Mouse (Mus musculus): ENCODE measurements around the gene Zfp185.
A peak's percentile ranks its signal among the peaks of the same experiment; 100 is the strongest.

Gene Zfp185

DNA sequence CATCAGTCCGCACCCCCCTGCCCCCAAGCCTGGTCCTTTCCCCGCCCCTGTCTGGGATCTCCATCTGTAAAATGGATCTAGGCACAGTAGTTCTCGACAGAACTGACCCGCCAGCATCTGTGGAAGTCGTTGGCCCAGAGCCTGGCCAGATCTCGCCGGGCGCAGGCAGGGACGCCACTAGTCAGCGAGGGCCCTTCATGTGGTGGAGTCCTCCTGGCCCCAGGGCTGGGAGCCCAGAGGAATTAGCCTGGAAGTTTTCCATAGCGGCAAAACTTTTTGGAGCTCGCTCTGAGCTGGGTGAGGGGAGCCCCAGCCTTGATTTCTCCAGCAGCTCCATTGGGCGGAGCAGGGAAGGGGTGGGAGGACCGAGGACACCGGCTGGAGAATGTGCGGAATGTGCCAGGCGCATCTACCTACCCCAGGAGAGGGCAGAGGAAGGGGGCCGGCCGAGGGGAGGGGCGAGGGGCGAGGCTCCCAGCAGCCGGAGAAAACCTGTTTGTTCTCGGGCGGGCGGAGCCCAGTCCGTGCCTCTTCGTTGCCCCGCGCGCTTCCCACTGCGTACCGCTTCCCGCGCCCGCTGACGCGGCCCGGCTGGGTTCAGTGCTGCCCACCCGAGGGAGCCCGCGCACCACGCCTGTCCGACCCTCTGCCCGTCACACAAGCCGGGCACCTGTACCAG is at the start of gene Zfp185:
TSS of gene Zfp185 (plus strand) at position 499 of the 679 bp plus-strand sequence.
- peak in 1 of 2 experiments; percentile 66 for DNase-seq (ENCODE audit: low spot score in 2 of 2)

DNA sequence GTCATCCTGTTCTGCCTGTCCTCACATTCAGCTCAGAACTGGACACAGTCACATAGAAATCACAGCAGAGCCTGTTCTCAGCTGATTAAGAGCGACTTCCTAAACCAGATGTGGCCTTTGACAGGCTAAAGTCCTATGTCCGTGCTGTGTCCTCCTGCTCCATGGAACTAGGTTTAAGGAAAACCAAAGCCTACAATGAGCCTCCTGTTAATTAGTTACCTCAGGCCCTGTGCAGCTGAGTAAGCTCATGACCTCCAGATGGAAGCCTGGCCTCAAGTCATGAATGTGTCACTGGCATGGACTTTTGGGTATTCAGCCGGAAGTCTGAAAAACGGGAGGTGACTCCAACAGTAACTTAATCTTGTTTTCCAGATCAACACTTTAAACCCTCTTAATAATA is 33.7 kb upstream of the Zfp185 start:
- DNase-seq (ENCODE audit: low spot score in 2 of 2): no peak

GRCm38 (mm10) chrX:72956486-72956885 is 30.7 kb upstream of the Zfp185 start:
- DNase-seq (ENCODE audit: low spot score in 2 of 2): no peak

GRCm38 (mm10) chrX:72960431-72960830 is 26.7 kb upstream of the Zfp185 start:
- no peak for DNase-seq (ENCODE audit: low spot score in 2 of 2)

DNA sequence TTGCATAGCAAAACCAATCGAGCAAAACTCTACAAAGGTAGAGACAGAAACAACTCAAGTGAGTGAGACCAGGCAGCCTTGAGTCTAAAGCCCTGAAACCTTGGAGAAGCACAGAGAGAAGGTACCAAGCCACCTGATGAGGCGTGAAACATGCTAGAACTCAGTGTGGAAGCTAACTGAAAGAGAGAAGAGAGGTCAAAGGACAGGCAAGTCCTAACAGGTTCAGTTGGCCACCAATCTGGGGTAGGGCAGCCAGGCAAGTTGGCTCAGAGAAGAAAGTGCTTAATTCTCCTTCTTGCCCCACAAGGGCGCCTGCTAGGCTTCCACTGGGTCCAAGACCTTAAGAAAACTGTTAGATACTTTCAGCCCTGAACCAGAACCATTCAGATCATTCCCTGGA is 25.6 kb upstream of the Zfp185 start:
- DNase-seq (ENCODE audit: low spot score in 2 of 2): no peak

- no peak for DNase-seq (ENCODE audit: low spot score in 2 of 2)
Measured at GRCm38 (mm10) chrX:72962743-72963142, 24.4 kb upstream of the Zfp185 start.

DNA sequence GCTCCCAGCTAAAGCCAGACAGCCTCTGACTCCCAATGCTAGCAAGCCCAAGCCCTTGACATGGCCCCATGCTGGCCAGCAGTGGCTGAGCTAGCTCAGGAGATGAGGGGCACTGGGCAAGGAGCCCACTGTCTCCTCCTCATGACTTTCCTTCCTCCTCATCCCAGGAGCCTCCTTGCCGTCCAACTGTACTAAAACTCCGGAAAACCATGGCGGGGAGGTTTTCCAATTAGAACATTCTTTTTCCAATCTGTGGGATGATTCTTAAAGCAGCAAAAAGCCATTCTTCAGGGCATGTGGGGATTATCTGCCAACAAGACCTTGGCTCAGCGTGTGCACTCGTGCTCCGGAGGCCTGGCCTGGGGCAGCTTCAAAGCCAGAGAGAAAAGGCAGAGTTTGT is 4.3 kb upstream of the Zfp185 start:
- DNase-seq (ENCODE audit: low spot score in 2 of 2): no peak

DNA sequence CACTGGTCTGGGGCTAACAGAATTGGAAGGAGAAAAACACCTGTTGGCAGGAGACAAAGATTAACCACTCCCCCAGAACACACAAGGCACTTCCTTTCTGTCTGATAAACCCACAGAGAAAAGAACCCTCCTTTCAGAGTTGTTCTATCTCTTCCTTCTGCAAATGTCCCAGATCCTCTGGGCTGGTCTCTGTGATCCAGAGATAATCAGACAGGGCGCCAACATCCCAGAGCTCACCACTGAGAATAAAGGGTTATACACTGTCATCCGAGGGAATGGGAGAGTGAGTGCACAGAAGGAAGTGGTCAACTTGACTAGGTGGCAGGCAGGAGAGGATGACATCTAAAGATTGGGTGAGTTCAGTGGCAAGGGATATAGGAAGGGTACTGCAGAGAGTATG is 1.5 kb upstream of the Zfp185 start:
- peak in 1 of 2 experiments; percentile 52 for DNase-seq (ENCODE audit: low spot score in 2 of 2)

- DNase-seq (ENCODE audit: low spot score in 2 of 2): peak in 1 of 2 experiments; percentile 56
Measured at GRCm38 (mm10) chrX:72987520-72987905, 374 bp downstream of the Zfp185 start.

GRCm38 (mm10) chrX:72988431-72988830 is 1.3 kb downstream of the Zfp185 start:
- no peak for DNase-seq (ENCODE audit: low spot score in 2 of 2)

- no peak for DNase-seq (ENCODE audit: low spot score in 2 of 2)
Measured at GRCm38 (mm10) chrX:72990581-72990980, 3.4 kb downstream of the Zfp185 start.

GRCm38 (mm10) chrX:72992291-72992919 is 5.3 kb downstream of the Zfp185 start:
- DNase-seq (ENCODE audit: low spot score in 2 of 2): no peak

- no peak for DNase-seq (ENCODE audit: low spot score in 2 of 2)
Measured at GRCm38 (mm10) chrX:72995542-72995941, 8.4 kb downstream of the Zfp185 start.

DNA sequence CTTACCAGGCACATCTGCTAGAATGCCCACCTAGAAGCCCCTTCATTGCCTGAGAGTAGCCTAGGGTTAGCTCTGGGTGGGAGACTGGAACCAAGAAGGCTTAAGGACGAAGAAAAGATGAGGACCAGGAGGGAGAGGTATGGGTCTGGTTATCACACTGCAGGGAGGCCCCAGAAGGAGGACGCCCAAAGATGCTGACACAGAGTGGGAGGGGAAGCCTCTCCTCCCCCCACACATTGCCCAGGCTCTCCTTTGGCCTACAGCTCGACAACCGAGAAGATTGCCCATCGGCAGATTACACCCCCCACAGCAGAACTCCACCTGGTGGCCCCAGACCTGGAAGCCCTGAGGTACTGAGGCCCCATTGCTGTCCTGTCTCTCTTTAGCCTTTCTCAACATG is 16.0 kb downstream of the Zfp185 start:
- DNase-seq (ENCODE audit: low spot score in 2 of 2): no peak

- no peak for DNase-seq (ENCODE audit: low spot score in 2 of 2)
Measured at GRCm38 (mm10) chrX:73005678-73006077, 18.5 kb downstream of the Zfp185 start.

DNA sequence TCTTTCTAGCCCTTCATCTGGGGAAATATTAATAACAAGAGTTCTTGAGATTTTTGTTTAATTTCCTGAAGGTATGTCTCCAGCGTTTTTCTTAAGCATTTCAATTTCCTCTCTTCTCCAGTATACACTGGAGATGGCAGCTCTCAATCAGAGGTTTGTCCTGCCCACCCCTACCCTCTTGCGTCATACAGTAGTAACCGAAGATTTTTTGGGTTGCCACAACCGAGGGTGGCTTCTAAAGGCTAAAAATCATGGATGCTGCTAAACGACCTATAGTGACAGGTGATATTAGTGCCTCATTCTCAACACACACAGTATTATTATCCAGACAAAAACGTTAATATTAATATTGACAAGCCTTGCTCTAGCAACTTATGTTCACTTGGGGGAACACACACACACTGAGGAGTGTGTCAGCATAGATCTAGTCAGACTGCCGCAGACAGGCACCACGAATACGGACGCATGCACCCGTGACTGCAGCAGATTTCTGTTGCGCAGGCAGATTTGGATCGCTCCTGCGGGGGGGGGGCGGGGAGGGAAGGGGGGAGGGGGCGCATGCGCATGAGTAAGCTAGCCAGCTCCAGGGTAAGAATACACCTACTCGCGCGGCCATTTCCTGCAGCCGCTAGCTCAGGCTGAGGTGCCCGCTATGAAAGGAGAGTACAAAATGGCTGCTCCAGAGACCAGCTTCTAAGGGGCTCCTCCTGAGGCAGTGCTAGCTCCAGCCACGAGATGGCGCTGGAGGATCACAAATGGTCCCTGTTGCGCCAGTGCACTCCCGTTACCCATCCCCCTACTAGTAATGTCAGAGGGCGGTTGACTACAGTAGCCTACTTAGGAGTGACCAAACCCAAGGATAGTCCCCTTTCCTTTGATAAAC is 20.7 kb downstream of the Zfp185 start:
- DNase-seq (ENCODE audit: low spot score in 2 of 2): peak; percentile 87 to 94

DNA sequence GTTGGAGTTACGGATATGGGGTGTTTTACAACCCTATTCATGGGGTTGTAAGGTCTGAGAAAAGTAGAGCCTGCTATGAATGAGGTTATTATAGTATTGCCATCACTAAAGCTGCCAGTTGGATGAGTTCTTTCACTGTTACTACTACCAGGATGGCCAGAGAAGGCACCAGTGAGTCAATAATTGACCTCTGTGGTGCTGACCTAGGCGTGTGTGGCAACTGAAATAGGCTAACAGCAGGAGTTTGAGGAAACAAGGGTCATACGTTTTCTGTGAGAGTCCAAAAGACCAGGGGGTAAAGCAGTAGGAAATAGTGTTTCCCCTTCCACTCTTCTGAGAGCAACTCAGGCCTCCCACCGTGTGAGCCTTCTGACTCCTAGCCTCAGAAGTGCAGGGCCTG is 25.7 kb downstream of the Zfp185 start:
- DNase-seq (ENCODE audit: low spot score in 2 of 2): no peak

- DNase-seq (ENCODE audit: low spot score in 2 of 2): no peak
Measured at GRCm38 (mm10) chrX:73037003-73037402, 49.9 kb downstream of the Zfp185 start, which contains the start of gene Pnma5. Pnma5 (minus strand) TSS chrX:73037103.

- DNase-seq (ENCODE audit: low spot score in 2 of 2): no peak
Measured at GRCm38 (mm10) chrX:73038831-73039230, 51.7 kb downstream of the Zfp185 start.

DNA sequence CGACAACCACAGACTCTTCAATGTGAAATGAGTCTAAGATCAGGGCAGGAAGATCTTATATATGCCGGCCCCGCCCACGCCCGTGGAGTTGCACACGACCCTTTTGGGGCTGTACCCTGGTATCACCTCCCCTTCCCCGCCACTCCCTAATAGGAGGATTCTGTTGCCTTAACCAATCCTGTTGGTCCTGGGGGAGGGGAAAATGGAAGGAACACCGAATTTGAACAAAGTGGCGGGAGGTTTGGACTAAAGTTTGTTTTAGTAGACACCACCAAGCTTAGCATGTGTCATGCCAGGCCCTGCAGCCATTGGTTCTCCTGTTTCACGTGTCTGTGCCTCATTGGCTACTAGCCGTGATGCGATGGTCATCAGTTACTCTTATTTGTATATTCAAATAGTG is 52.5 kb downstream of the Zfp185 start:
- DNase-seq (ENCODE audit: low spot score in 2 of 2): no peak

- DNase-seq (ENCODE audit: low spot score in 2 of 2): peak; percentile 85 to 94
Measured at GRCm38 (mm10) chrX:73053860-73054563, 66.9 kb downstream of the Zfp185 start.

- no peak for DNase-seq (ENCODE audit: low spot score in 2 of 2)
Measured at GRCm38 (mm10) chrX:73061528-73061927, 74.4 kb downstream of the Zfp185 start.
